Mouse (Mus musculus) limb, embryonic 14.5 days (tissue): ENCODE data around the gene Gramd4. TPM values are rescaled to one million over a fixed set of nuclear protein-coding genes. Genes with fewer than 3 reads are reported as not detected.
"Not testable (repeated sequence)": the region's sequence is repeated elsewhere in the genome, so short reads cannot be mapped to it uniquely, and the experiment has no call there.

Experiments used
- ATAC-seq: fragments of 200-750 bp; cut with Nextera tagmentation; 2 replicates; pipeline ENCODE4 v1.8.0; 2017; ENCODE audit warnings: low read depth, moderate number of reproducible peaks, moderate TSS enrichment; ENCODE audit not compliant: low FRiP score
- DNase-seq: peaks from one replicate; pipeline ENCODE4 v3.0.0-alpha.2; 2015; ENCODE audit warnings: low spot score
- H3K27ac ChIP-seq: fragments of 300-500 bp; sonication (generic); replicated peaks from 2 replicates; pipeline ENCODE4 v1.5.1; 2014; ENCODE audit warnings: low read depth, mild to moderate bottlenecking, low read length, moderate library complexity, mixed read lengths
- H3K27me3 ChIP-seq: fragments of 300-500 bp; sonication (generic); 2 replicates; pipeline ENCODE4 v1.6.1; 2014; ENCODE audit warnings: low read length, mixed read lengths; ENCODE audit not compliant: control insufficient read depth, insufficient read depth
- H3K36me3 ChIP-seq: fragments of 300-500 bp; sonication (generic); 2 replicates; pipeline ENCODE4 v1.6.1; 2014; ENCODE audit warnings: mild to moderate bottlenecking, low read length, moderate library complexity, mixed read lengths; ENCODE audit not compliant: control insufficient read depth, insufficient read depth
- H3K4me1 ChIP-seq: fragments of 300-500 bp; sonication (generic); 2 replicates; pipeline ENCODE4 v1.6.1; 2014; ENCODE audit warnings: antibody characterized with exemption, low read length, mixed read lengths; ENCODE audit not compliant: control insufficient read depth, insufficient read depth
- H3K4me2 ChIP-seq: fragments of 300-500 bp; sonication (generic); replicated peaks from 2 replicates; pipeline ENCODE4 v1.6.1; 2014; ENCODE audit warnings: low read depth, mild to moderate bottlenecking, low read length, moderate library complexity; ENCODE audit not compliant: severe bottlenecking
- H3K4me3 ChIP-seq: fragments of 300-500 bp; sonication (generic); replicated peaks from 2 replicates; pipeline ENCODE4 v1.5.1; 2014; ENCODE audit warnings: low read length
- H3K9ac ChIP-seq: fragments of 300-500 bp; sonication (generic); 2 replicates; pipeline ENCODE4 v1.6.1; 2014; ENCODE audit warnings: mild to moderate bottlenecking, low read depth, low read length, moderate library complexity; ENCODE audit not compliant: severe bottlenecking
- H3K9me3 ChIP-seq: fragments of 300-500 bp; sonication (generic); 2 replicates; pipeline ENCODE4 v1.6.1; 2016; ENCODE audit warnings: low read length; ENCODE audit not compliant: control insufficient read depth
- POLR2A ChIP-seq: fragments of 200-500 bp; IDR thresholded peaks from 2 replicates; pipeline ENCODE4 v1.8.0; 2012; ENCODE audit warnings: inconsistent platforms, mild to moderate bottlenecking, moderate library complexity, borderline replicate concordance; ENCODE audit not compliant: insufficient read depth, insufficient read length; ENCODE audit errors: extremely low read depth
- WGBS: fragments of 180-500 bp; shearing (Covaris S2); extraction: QIAGEN DNeasy Blood & Tissue Kit; methylation state at CpG from one replicate; pipeline ENCODE4 v1.1.7; 2014; 5-methylcytosine and 5-hydroxymethylcytosine counted together
- polyA plus RNA-seq, 2 experiments: library from polyadenylated mRNA; depleted of rRNA in 1 of 2; stranded (reverse) in 1 of 2; unstranded in 1 of 2; fragments of >200 nt; fragmentation: Nextera tagmentation in 1 of 2; extraction: Ambion mirVana in 1 of 2; gene quantifications; 2 replicates each; pipeline versions ENCODE4 v1.2.1 to v1.2.3; 2012 to 2014

Gene Gramd4
- polyA plus RNA-seq, 2 experiments, result 12.3 to 23.5 TPM

DNA sequence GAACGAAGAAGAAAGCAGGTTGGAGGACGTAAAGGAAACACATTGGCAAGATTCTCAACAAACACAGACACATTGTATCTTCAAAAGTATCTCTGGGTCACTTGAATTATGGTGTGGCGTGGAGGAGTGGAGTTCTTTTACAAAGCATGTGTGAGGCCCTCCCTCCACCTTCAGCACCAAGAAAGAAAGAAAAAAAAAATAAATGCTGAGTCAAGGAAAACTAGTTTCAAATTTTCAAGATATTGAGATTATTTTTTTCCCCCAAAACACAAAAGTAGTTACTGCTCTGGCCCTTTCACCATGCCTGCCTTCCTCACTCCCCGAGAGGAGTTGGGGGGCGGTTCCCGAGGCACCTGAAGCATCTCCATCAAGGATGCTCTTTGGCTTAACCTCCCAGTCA is 121.1 kb downstream of the Gramd4 start:
- Histone ChIP-seq H3K4me3 (no peak overlapping the region), H3K4me2 (no peak overlapping the region), H3K9ac (no peak overlapping the region), H3K27ac (no peak overlapping the region), H3K9me3 (no peaks in the 10 kb centered on the region), H3K27me3 (no peaks in the 10 kb centered on the region), H3K36me3 (no peaks in the 10 kb centered on the region), H3K4me1 (peaks cover 22% of the 10 kb centered on the region)
- WGBS, result 91% methylated on average over 6 of the region's 6 CpGs
- DNase-seq, result no peak
- no peak for TF ChIP-seq POLR2A
- ATAC-seq, result no peak

- Histone ChIP-seq H3K27ac (no peak overlapping the region), H3K27me3 (no peaks in the 10 kb centered on the region), H3K4me2 (no peak overlapping the region), H3K4me1 (peaks cover 10% of the 10 kb centered on the region), H3K4me3 (no peak overlapping the region), H3K9me3 (no peaks in the 10 kb centered on the region), H3K36me3 (no peaks in the 10 kb centered on the region), H3K9ac (no peak overlapping the region)
- DNase-seq (no peak), ATAC-seq (no peak)
- TF ChIP-seq POLR2A, result no peak
- WGBS, result 76% methylated on average over 4 of the region's 4 CpGs
Measured at GRCm38 (mm10) chr15:86180427-86180826, 122.9 kb downstream of the Gramd4 start.

DNA sequence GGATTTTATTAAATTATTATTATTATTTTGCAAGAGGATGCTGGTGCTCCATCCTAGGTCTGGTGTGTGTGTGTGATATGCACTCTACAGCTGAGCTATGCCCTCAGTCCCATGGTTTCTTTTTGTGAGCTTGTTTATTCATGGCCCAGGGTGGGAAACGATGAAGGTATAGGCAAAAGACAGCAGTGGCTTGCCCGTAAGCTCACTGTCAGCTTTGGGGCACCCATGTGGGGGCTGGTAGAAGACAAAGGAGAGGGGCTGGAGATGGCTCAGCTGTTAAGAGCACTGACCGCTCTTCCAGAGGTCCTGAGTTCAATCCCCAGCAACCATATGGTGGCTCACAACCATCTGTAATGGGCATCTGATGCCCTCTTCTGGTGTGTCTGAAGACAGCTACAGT is 123.8 kb downstream of the Gramd4 start:
- not testable (repeated sequence) for H3K9ac ChIP-seq, H3K36me3 ChIP-seq, H3K27ac ChIP-seq, H3K4me3 ChIP-seq, H3K4me2 ChIP-seq, ATAC-seq, H3K9me3 ChIP-seq, H3K27me3 ChIP-seq, DNase-seq
- WGBS, result 94% methylated on average over 3 of the region's 3 CpGs
- H3K4me1 ChIP-seq, result peaks cover 13% of the 10 kb centered on the region

DNA sequence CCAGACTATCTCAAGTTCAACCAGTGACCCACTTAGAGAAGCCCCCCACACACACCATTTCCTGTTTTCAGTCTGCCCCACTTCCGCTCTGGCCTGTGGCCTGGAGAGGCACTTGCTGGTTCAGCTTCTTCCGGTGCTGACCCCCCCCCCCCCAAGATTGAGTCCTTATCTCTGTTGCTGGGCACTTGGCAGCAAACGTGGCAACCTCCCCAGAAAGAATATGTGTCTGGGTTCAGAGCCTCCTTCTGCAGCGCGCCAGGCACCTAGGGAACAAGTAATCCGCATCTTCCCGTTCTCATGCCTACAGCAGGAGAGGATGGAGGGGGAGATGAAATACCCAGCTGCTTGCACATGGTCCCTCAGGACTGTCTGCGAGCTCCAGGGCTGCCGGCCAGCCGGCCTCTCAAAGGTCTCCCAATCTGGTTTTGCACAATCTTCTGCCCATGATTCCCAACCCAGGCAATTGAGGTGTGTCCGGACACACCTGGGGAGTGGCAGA is 124.5 kb downstream of the Gramd4 start:
- no peak for TF ChIP-seq POLR2A
- peaks cover 14% of the 10 kb centered on the region for H3K4me1 ChIP-seq
- ATAC-seq (no peak), DNase-seq (no peak)
- H3K36me3 ChIP-seq, result no peaks in the 10 kb centered on the region
- no peaks in the 10 kb centered on the region for H3K27me3 ChIP-seq
- H3K4me3 ChIP-seq, result no peak overlapping the region
- H3K9me3 ChIP-seq, result no peaks in the 10 kb centered on the region
- peak overlapping the region; percentile 16; the same call in 1 of the 2 replicates for H3K4me2 ChIP-seq
- 0 out of 2 replicates have a peak overlapping the region, but pooled peaks have one; percentile 11 for H3K27ac ChIP-seq
- 46% methylated on average over 11 of the region's 11 CpGs for WGBS
- H3K9ac ChIP-seq, result no peak overlapping the region

DNA sequence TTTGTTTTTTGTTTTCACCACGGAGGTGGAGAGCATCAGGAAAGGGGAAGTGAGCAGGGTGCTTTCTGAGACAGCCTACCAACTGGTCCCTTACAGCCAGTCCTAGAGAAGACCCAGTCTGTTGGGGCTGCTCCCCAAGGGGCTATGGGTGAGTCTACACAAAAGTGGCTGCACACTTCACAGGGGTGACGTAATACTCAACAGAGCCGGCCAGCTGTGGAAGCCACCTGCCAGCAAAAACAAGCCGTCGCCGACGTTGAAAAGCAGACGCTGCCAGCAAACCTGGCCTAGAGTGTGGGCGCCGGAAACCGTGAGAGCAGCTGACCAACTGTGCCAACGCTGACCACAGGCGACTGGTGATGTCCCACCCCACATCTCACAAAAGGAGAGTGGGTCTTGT is 125.2 kb downstream of the Gramd4 start:
- no peak for TF ChIP-seq POLR2A
- 48% methylated on average over 13 of the region's 13 CpGs for WGBS
- ATAC-seq (no peak), DNase-seq (peak; percentile 45)
- Histone ChIP-seq H3K27me3 (no peaks in the 10 kb centered on the region), H3K27ac (0 out of 2 replicates have a peak overlapping the region, but pooled peaks have one; percentile 11), H3K4me3 (no peak overlapping the region), H3K9ac (no peak overlapping the region), H3K9me3 (no peaks in the 10 kb centered on the region), H3K4me1 (peaks cover 14% of the 10 kb centered on the region), H3K4me2 (0 out of 2 replicates have a peak overlapping the region, but pooled peaks have one; percentile 16), H3K36me3 (no peaks in the 10 kb centered on the region)

DNA sequence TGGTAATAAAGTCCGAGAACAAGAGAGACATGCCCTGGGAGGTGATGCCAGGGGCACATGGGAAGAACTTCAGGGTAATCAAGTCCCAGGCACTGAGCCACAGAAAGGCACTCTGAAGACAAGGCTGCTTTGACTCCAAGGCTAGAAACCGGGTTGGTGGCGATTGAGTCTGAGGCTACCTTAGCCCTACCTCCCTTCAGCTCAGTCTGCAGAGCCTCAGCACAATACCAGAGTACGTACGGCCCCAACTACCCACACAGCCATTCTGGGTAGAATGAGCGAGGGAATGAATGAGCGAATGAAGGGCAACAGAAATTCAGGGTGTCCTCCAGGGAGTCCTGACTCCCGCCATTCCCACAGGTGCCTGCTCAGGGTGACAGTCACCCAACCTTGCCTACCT is 126.0 kb downstream of the Gramd4 start:
- WGBS, result 97% methylated on average over 8 of the region's 8 CpGs
- DNase-seq (no peak), ATAC-seq (no peak)
- Histone ChIP-seq H3K27me3 (no peaks in the 10 kb centered on the region), H3K9me3 (no peaks in the 10 kb centered on the region), H3K4me2 (no peak overlapping the region), H3K4me3 (no peak overlapping the region), H3K4me1 (peaks cover 14% of the 10 kb centered on the region), H3K36me3 (no peaks in the 10 kb centered on the region), H3K9ac (no peak overlapping the region), H3K27ac (no peak overlapping the region)
- TF ChIP-seq POLR2A, result no peak
